Mouse (Mus musculus) heart, adult 2 months (tissue): ENCODE measurements around the gene Fbxo28. TPM values are rescaled to one million over a fixed set of nuclear protein-coding genes. Genes with fewer than 3 reads are reported as not detected.

ENCODE experiments used
- DNase-seq, 2 experiments: peaks; one replicate each; pipeline ENCODE4 v3.0.0; 2021
- H3K27ac ChIP-seq: fragments of 200-600 bp; 2 replicates; pipeline ENCODE4 v1.8.1; 2022
- H3K27me3 ChIP-seq: fragments of 200-500 bp; 2 replicates; pipeline ENCODE4 v1.6.1; 2012; ENCODE audit warnings: mild to moderate bottlenecking, low read length, inconsistent platforms, mixed read lengths; ENCODE audit not compliant: control insufficient read depth, insufficient read depth
- H3K36me3 ChIP-seq: fragments of 200-500 bp; 2 replicates; pipeline ENCODE4 v1.6.1; 2012; ENCODE audit warnings: low read length, inconsistent platforms; ENCODE audit not compliant: control insufficient read depth, insufficient read depth
- H3K4me1 ChIP-seq: fragments of 200-500 bp; 2 replicates; pipeline ENCODE4 v1.6.1; 2011; ENCODE audit warnings: low read length; ENCODE audit not compliant: control insufficient read depth, insufficient read depth
- H3K4me3 ChIP-seq: fragments of 200-600 bp; 2 replicates; pipeline ENCODE4 v1.8.1; 2022
- H3K79me2 ChIP-seq: fragments of 200-500 bp; replicated peaks from 2 replicates; pipeline ENCODE4 v1.6.1; 2012; ENCODE audit warnings: mild to moderate bottlenecking, inconsistent platforms, low read length, moderate library complexity, mixed read lengths; ENCODE audit not compliant: control insufficient read depth, insufficient read depth
- H3K9ac ChIP-seq: fragments of 200-500 bp; 2 replicates; pipeline ENCODE4 v1.6.1; 2012; ENCODE audit warnings: low read depth, mild to moderate bottlenecking, control low read depth, inconsistent platforms, low read length, mixed read lengths
- CTCF ChIP-seq: fragments of 200-600 bp; IDR thresholded peaks from 2 replicates; pipeline ENCODE4 v1.8.1; 2022; ENCODE audit warnings: antibody characterized with exemption, mild to moderate bottlenecking, moderate library complexity
- EP300 ChIP-seq: fragments of 200-500 bp; IDR thresholded peaks from 2 replicates; pipeline ENCODE4 v1.6.1; 2011; ENCODE audit warnings: low read depth, low read length, control low read depth; ENCODE audit not compliant: insufficient read depth
- POLR2A ChIP-seq: fragments of 200-500 bp; IDR thresholded peaks from 2 replicates; pipeline ENCODE4 v1.6.1; 2011; ENCODE audit warnings: mild to moderate bottlenecking, low read depth, low read length, control low read depth; ENCODE audit not compliant: insufficient read depth
- WGBS: fragments of 180-500 bp; shearing (Covaris S2); methylation state at CpG from one replicate; pipeline ENCODE4 v1.1.7; 2018; 5-methylcytosine and 5-hydroxymethylcytosine counted together
- intact Hi-C: fragments of 180-260 bp; cut with DNase I; formaldehyde crosslinking; loops from one replicate; pipeline ENCODE4 v1.15.1; 2025
- polyA plus RNA-seq: library from polyadenylated mRNA; depleted of rRNA; stranded (reverse); fragments of >200 nt; gene quantifications from 2 replicates; pipeline ENCODE4 v1.2.3, GENCODE M21; 2012
- total RNA-seq, 2 experiments: library from RNA; stranded (reverse); gene quantifications; 2 replicates each; pipeline ENCODE4 v1.2.3; 2021

Gene Fbxo28
- total and polyA plus RNA-seq, 3 experiments = 7.1 to 20.9 (median 20.4) TPM

DNA sequence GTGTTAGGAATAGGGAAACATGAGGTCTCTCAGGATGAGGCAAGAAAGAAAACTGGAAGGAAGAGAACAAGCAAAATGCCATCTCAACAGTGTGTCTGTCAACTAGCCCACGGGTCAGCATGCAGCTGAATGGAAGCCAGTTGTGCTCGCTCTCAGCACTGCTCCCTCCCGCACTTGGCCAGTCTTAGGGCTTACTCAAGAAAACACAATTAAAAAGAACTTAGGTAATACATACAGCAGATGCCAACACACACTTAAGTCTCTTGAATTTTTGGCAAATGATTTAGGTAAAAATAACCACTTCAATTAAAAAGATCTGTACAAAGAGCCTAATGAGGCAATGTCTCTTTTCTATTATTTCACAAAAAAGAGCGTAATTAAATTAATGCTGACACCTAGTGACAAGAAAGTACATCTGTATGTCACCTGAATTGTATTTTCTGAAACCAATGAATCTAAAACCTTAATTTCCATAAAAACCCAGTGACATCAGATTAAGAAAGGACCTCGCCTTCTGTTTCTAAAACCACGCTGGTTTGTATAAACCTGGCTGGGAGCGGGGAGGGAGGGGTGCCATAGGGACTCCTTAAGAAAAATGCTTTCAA is 2.4 kb downstream of the Fbxo28 start:
- WGBS = 74% methylated on average over 7 of the region's 7 CpGs
- intact Hi-C loops = no loop called here
- Histone ChIP-seq H3K4me1 (peaks cover 4% of the 10 kb centered on the region), H3K4me3 (no peak overlapping the region), H3K9ac (no peak overlapping the region), H3K27me3 (no peaks in the 10 kb centered on the region), H3K79me2 (peaks cover 12% of the 10 kb centered on the region), H3K36me3 (peaks cover 11% of the 10 kb centered on the region), H3K27ac (no peak overlapping the region)
- DNase-seq = no peak
- TF ChIP-seq POLR2A = no peak
- TF ChIP-seq EP300 = no peak
- no peak; the same call in 1 of the 2 replicates for TF ChIP-seq CTCF

DNA sequence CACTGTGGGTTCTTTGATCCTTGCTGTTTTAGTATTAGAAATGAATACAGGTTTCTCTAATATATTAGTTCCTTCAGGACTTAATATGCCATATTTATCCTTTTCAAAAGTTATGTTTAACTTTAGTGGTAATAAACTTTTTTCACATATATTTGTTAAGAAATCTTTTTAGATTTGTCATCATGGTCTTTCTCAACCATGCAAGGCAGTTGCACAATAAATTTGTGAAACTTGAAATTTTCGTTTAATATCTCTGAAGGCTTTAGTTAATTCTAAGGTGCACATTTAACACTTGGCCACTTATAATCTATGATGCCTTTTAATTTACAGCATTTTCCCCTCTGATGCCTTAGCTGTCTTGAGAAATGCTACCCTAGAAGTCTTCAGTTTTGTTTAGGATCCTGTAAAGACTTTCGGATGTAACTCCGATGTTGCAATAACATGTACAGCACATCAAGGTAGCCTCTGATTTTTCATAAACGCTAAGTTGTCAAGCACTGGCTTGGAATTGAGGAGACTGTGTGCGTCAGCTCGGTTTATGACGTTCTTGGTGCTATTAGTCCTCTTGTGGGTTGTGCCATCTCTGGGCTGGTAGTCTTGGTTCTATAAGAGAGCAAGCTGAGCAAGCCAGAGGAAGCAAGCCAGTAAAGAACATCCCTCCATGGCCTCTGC is 7.5 kb downstream of the Fbxo28 start:
- TF ChIP-seq CTCF (no peak), POLR2A (no peak)

DNA sequence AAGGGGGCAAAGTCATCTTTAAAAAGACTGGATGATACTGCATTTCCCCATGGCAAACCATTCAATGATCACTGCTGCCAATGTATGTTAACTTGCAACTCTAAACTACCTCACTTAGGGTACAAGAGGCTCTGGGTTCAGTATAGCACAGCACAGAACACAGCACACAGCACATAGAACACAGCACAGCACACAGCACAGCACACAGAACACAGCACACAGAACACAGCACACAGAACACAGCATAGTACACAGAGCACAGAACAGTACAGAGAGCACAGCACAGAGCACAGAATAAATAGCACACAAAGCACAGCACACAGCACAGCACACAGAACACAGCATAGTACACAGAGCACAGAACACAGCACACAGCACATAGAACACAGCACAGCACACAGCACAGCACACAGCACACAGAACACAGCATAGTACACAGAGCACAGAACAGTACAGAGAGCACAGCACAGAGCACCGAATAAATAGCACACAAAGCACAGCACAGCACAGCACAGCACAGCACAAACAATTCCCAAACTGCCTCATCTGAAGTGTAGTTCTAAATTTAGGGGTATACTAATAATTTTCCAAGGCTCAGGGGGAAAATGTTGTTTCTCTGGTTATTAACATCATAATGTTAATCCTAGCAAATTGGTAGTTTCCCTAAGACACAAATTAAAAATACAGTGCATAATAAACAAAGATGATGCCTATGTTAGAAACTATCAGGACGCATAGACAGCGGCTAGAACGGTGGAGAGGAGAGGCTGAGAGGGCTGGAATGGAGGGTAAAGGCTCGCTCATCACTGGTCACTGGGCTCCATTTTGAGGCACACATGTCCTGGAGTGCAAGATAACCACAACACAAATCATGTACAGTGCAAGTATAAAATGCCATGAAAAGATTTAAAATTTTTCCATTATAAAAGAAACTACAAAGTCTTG is 9.1 kb downstream of the Fbxo28 start:
- Histone ChIP-seq H3K27ac (no peak overlapping the region), H3K4me3 (no peak overlapping the region), H3K9ac (no peak overlapping the region), H3K79me2 (peaks cover 9% of the 10 kb centered on the region), H3K27me3 (no peaks in the 10 kb centered on the region), H3K4me1 (peaks cover 4% of the 10 kb centered on the region), H3K36me3 (peaks cover 6% of the 10 kb centered on the region)
- WGBS = 91% methylated on average over 5 of the region's 5 CpGs
- no peak for TF ChIP-seq CTCF
- no peak for TF ChIP-seq EP300
- no peak for TF ChIP-seq POLR2A
- intact Hi-C loops = no loop called here
- DNase-seq = no peak

More for the DNA sequence above, 7.5 kb downstream of the Fbxo28 start:
- WGBS = 91% methylated on average over 7 of the region's 7 CpGs
- peaks cover 4% of the 10 kb centered on the region for H3K4me1 ChIP-seq
- intact Hi-C loops = no loop called here
- H3K79me2 ChIP-seq = peaks cover 10% of the 10 kb centered on the region
- no peak overlapping the region for H3K4me3 ChIP-seq
- H3K9ac ChIP-seq = no peak overlapping the region
- H3K36me3 ChIP-seq = peaks cover 6% of the 10 kb centered on the region
- DNase-seq = no peak
- no peak overlapping the region for H3K27ac ChIP-seq
- no peaks in the 10 kb centered on the region for H3K27me3 ChIP-seq

DNA sequence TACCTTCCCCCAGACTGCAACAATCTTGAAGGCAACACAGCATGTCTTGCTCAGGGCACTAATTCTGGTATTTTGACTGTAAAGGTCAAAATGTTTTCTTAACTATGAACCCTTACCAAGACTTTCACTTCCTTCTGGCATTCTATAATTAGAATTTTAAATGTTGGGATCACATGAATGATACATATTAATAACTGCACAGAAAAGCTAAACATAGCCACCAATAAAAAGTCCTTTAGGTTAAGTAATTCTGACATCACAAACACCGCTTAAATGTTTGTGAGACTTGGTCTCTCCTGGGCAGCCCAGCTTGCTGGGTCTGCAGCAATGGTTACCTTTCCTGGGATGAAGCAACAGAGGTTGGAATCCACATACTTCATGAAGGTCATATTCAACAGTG is 15.5 kb downstream of the Fbxo28 start:
- H3K9ac ChIP-seq = no peak overlapping the region
- no peak for DNase-seq
- intact Hi-C loops = no loop called here
- H3K36me3 ChIP-seq = peaks cover 12% of the 10 kb centered on the region
- H3K4me1 ChIP-seq = no peaks in the 10 kb centered on the region; the same call in 1 of the 2 replicates
- H3K4me3 ChIP-seq = no peak overlapping the region
- TF ChIP-seq CTCF (no peak), EP300 (no peak), POLR2A (no peak)
- H3K27ac ChIP-seq = no peak overlapping the region
- no peaks in the 10 kb centered on the region for H3K79me2 ChIP-seq
- H3K27me3 ChIP-seq = no peaks in the 10 kb centered on the region
- WGBS = 93% methylated on average over 1 of the region's 1 CpGs

DNA sequence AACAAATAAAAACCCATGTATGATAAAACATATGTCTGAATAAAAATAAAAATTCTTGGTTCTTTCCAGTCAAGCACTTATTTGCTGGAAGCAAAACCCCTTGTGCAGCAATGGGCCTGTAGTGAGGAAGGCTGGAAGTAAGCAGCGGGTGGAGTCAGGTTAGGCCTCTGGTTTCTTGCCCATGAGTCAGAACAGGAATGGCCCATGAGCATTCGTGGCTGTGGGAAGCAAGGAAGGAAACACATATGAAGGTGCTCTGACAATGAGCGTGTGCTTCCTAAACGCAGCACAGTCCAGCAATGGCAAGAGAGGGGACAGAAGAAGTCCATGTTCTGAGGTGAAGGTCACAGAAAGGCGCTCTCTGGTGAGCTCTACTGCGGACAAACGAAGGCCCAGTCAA is 16.9 kb downstream of the Fbxo28 start:
- Histone ChIP-seq H3K27me3 (no peaks in the 10 kb centered on the region), H3K4me3 (no peak overlapping the region), H3K9ac (no peak overlapping the region), H3K36me3 (peaks cover 8% of the 10 kb centered on the region), H3K27ac (no peak overlapping the region), H3K4me1 (no peaks in the 10 kb centered on the region; the same call in 1 of the 2 replicates), H3K79me2 (no peaks in the 10 kb centered on the region)
- DNase-seq = no peak
- WGBS = 80% methylated on average over 7 of the region's 7 CpGs
- intact Hi-C loops = no loop called here
- TF ChIP-seq EP300 (no peak), POLR2A (no peak), CTCF (no peak)

DNA sequence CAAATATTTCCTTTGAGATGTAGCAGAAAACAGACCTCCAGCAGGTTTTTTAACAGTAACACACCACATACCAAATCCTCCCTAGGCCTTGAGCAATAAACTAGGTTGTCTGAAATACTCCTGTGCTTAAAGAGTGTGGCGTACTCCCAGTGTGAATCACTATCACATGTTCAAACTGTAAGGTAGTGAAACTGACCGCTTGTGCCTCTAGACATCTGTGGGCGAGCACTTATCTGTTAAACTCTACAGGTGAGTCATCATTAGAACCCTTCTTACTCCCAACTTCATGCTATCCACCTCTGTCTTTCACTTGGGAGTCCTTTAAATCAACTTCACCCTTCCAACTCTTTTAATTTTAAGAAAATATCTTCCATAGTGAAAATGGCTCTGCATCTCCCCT is 18.3 kb downstream of the Fbxo28 start:
- intact Hi-C loops = no loop called here
- peaks cover 8% of the 10 kb centered on the region for H3K36me3 ChIP-seq
- no peak overlapping the region for H3K4me3 ChIP-seq
- DNase-seq = no peak
- 96% methylated on average over 3 of the region's 3 CpGs for WGBS
- no peaks in the 10 kb centered on the region for H3K27me3 ChIP-seq
- no peak overlapping the region for H3K27ac ChIP-seq
- no peaks in the 10 kb centered on the region for H3K79me2 ChIP-seq
- H3K9ac ChIP-seq = no peak overlapping the region
- H3K4me1 ChIP-seq = no peaks in the 10 kb centered on the region; the same call in 1 of the 2 replicates
- no peak for TF ChIP-seq POLR2A
- TF ChIP-seq EP300 = no peak
- no peak for TF ChIP-seq CTCF
